Mouse (Mus musculus): ENCODE results near the gene Zfp282. TPM values are rescaled to one million over a fixed set of nuclear protein-coding genes. Genes with fewer than 3 reads are reported as not detected.
"Not testable (repeated sequence)": the region's sequence is repeated elsewhere in the genome, so short reads cannot be mapped to it uniquely, and the experiment has no call there.

The Zfp282 gene
- polyA plus RNA-seq, 1 experiment from 2014 or later = 14.6 TPM

GRCm38 (mm10) chr6:47857241-47857640, 19.8 kb upstream of the Zfp282 start:
- H3K9me3 ChIP-seq = no peaks in the 10 kb centered on the region
- H3K9ac ChIP-seq = no peak overlapping the region
- no peak for ATAC-seq (ENCODE audit: insufficient read depth, low FRiP score, low read depth)
- no peaks in the 10 kb centered on the region for H3K27me3 ChIP-seq (replicated peaks)
- no peaks in the 10 kb centered on the region for H3K4me1 ChIP-seq
- H3K27ac ChIP-seq = no peak overlapping the region
- H3K4me2 ChIP-seq = no peak overlapping the region
- peaks cover 7% of the 10 kb centered on the region; the same call in 1 of the 2 replicates for H3K36me3 ChIP-seq
- no peak overlapping the region for H3K4me3 ChIP-seq (replicated peaks)
- 87% methylated on average over 6 of the region's 6 CpGs for WGBS

DNA sequence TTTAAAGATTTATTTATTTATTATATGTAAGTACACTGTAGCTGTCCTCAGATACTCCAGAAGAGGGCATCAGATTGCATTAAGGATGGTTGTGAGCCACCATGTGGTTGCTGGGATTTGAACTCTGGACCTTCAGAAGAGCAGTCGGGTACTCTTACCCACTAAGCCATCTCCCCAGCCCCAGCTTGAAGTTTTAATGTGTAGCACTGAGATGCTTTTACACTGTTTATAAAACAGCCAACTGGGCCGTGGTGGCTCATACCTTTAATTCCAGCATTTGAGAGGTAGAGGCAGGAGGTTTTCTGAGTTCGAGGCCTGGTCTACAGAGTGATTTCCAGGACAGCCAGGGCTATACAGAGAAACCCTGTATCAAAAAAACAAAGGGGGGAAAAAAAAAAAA, 19.3 kb upstream of the Zfp282 start:
- H3K4me3 ChIP-seq (replicated peaks); H3K27me3 ChIP-seq (replicated peaks); H3K36me3 ChIP-seq; H3K4me1 ChIP-seq; H3K27ac ChIP-seq; H3K9me3 ChIP-seq; H3K9ac ChIP-seq; H3K4me2 ChIP-seq; ATAC-seq (ENCODE audit: insufficient read depth, low FRiP score, low read depth): not testable (repeated sequence)
- WGBS = 85% methylated on average over 3 of the region's 3 CpGs

DNA sequence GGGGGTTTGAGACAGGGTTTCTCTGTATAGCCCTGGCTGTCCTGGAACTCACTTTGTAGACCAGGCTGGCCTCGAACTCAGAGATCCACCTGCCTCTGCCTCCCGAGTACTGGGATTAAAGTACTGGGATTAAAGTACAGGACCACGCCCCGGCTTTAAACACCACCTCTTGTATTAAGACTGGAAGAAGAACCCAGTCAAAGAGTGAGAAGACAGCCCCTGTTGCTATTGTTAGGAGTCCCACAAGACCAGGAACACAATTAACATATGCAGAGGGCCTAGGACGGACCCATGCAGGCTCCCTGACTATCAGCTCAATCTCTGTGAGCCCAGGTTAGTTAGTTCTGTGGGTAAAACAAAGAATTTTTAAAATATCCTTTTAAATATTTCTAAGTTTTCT, 4.7 kb upstream of the Zfp282 start:
- peaks cover 6% of the 10 kb centered on the region; the same call in 1 of the 2 replicates for H3K36me3 ChIP-seq
- H3K4me3 ChIP-seq (replicated peaks) = no peak overlapping the region
- no peak for ATAC-seq (ENCODE audit: insufficient read depth, low FRiP score, low read depth)
- no peak overlapping the region for H3K9ac ChIP-seq
- no peak overlapping the region for H3K4me2 ChIP-seq
- H3K27ac ChIP-seq = no peak overlapping the region
- H3K27me3 ChIP-seq (replicated peaks) = no peaks in the 10 kb centered on the region
- no peaks in the 10 kb centered on the region for H3K4me1 ChIP-seq
- WGBS = 84% methylated on average over 5 of the region's 5 CpGs
- no peaks in the 10 kb centered on the region for H3K9me3 ChIP-seq

GRCm38 (mm10) chr6:47877461-47878132, 593 bp downstream of the Zfp282 start:
- ATAC-seq (ENCODE audit: insufficient read depth, low FRiP score, low read depth) = peak; percentile 96
- Histone ChIP-seq H3K9me3 (no peaks in the 10 kb centered on the region), H3K9ac (peak overlapping the region; percentile 96), H3K36me3 (peaks cover 21% of the 10 kb centered on the region), H3K27ac (peak overlapping the region; percentile 99), H3K4me2 (peak overlapping the region; percentile 78), H3K4me1 (peaks cover 18% of the 10 kb centered on the region), H3K27me3 (replicated peaks) (no peaks in the 10 kb centered on the region), H3K4me3 (replicated peaks) (peak overlapping the region; percentile 96)
- under 1% methylated on average over 61 of the region's 71 CpGs for WGBS

- no peak for ATAC-seq (ENCODE audit: insufficient read depth, low FRiP score, low read depth)
- no peaks in the 10 kb centered on the region for H3K9me3 ChIP-seq
- peaks cover 18% of the 10 kb centered on the region for H3K4me1 ChIP-seq
- under 1% methylated on average over 11 of the region's 11 CpGs for WGBS
- H3K4me3 ChIP-seq (replicated peaks) = peak overlapping the region; percentile 96
- peak overlapping the region; percentile 78 for H3K4me2 ChIP-seq
- H3K36me3 ChIP-seq = peaks cover 23% of the 10 kb centered on the region
- peak overlapping the region; percentile 99 for H3K27ac ChIP-seq
- H3K27me3 ChIP-seq (replicated peaks) = no peaks in the 10 kb centered on the region
- peak overlapping the region; percentile 96 for H3K9ac ChIP-seq
Measured at GRCm38 (mm10) chr6:47878133-47878514, 1.1 kb downstream of the Zfp282 start.

GRCm38 (mm10) chr6:47878593-47878992, 1.6 kb downstream of the Zfp282 start:
- H3K9ac ChIP-seq = peak overlapping the region; percentile 96; the same call in 1 of the 2 replicates
- H3K4me3 ChIP-seq (replicated peaks) = peak overlapping the region; percentile 96
- peaks cover 18% of the 10 kb centered on the region for H3K4me1 ChIP-seq
- H3K4me2 ChIP-seq = peak overlapping the region; percentile 78
- WGBS = 41% methylated on average over 3 of the region's 3 CpGs
- no peak for ATAC-seq (ENCODE audit: insufficient read depth, low FRiP score, low read depth)
- H3K27me3 ChIP-seq (replicated peaks) = no peaks in the 10 kb centered on the region
- no peaks in the 10 kb centered on the region for H3K9me3 ChIP-seq
- H3K27ac ChIP-seq = peak overlapping the region; percentile 99; the same call in 1 of the 2 replicates
- H3K36me3 ChIP-seq = peaks cover 26% of the 10 kb centered on the region

GRCm38 (mm10) chr6:47879049-47879716, 2.2 kb downstream of the Zfp282 start:
- Histone ChIP-seq H3K9me3 (no peaks in the 10 kb centered on the region), H3K9ac (no peak overlapping the region), H3K27ac (no peak overlapping the region), H3K36me3 (peaks cover 29% of the 10 kb centered on the region), H3K4me1 (peaks cover 18% of the 10 kb centered on the region), H3K4me2 (peak overlapping the region; percentile 78), H3K4me3 (replicated peaks) (peak overlapping the region; percentile 96), H3K27me3 (replicated peaks) (no peaks in the 10 kb centered on the region)
- no peak for ATAC-seq (ENCODE audit: insufficient read depth, low FRiP score, low read depth)
- 50% methylated on average over 4 of the region's 4 CpGs for WGBS

- Histone ChIP-seq H3K4me3 (replicated peaks) (no peak overlapping the region), H3K9me3 (no peaks in the 10 kb centered on the region), H3K4me1 (peaks cover 18% of the 10 kb centered on the region), H3K9ac (no peak overlapping the region), H3K36me3 (peaks cover 38% of the 10 kb centered on the region), H3K27ac (no peak overlapping the region), H3K27me3 (replicated peaks) (no peaks in the 10 kb centered on the region), H3K4me2 (no peak overlapping the region)
- ATAC-seq (ENCODE audit: insufficient read depth, low FRiP score, low read depth) = no peak
- WGBS = 90% methylated on average over 10 of the region's 10 CpGs
Measured at GRCm38 (mm10) chr6:47880166-47880565, 3.2 kb downstream of the Zfp282 start.

- H3K4me1 ChIP-seq = no peaks in the 10 kb centered on the region
- H3K27ac ChIP-seq = peak overlapping the region; percentile 6; the same call in 1 of the 2 replicates
- no peak overlapping the region for H3K4me2 ChIP-seq
- ATAC-seq (ENCODE audit: insufficient read depth, low FRiP score, low read depth) = no peak
- H3K9ac ChIP-seq = no peak overlapping the region
- no peak overlapping the region for H3K4me3 ChIP-seq (replicated peaks)
- no peaks in the 10 kb centered on the region for H3K9me3 ChIP-seq
- WGBS = 80% methylated on average over 8 of the region's 8 CpGs
- no peaks in the 10 kb centered on the region for H3K27me3 ChIP-seq (replicated peaks)
- H3K36me3 ChIP-seq = peaks cover 59% of the 10 kb centered on the region
Measured at GRCm38 (mm10) chr6:47888812-47889383, 11.9 kb downstream of the Zfp282 start.

GRCm38 (mm10) chr6:47899416-47899815, 22.4 kb downstream of the Zfp282 start:
- Histone ChIP-seq H3K9ac (no peak overlapping the region), H3K36me3 (peaks cover 29% of the 10 kb centered on the region), H3K9me3 (no peaks in the 10 kb centered on the region), H3K4me2 (no peak overlapping the region), H3K27me3 (replicated peaks) (no peaks in the 10 kb centered on the region), H3K4me1 (no peaks in the 10 kb centered on the region), H3K4me3 (replicated peaks) (no peak overlapping the region), H3K27ac (no peak overlapping the region)
- WGBS = 85% methylated on average over 6 of the region's 6 CpGs
- ATAC-seq (ENCODE audit: insufficient read depth, low FRiP score, low read depth) = no peak

GRCm38 (mm10) chr6:47903587-47903986, 26.6 kb downstream of the Zfp282 start:
- Histone ChIP-seq H3K9ac (no peak overlapping the region), H3K4me3 (replicated peaks) (no peak overlapping the region), H3K36me3 (peaks cover 48% of the 10 kb centered on the region), H3K4me1 (no peaks in the 10 kb centered on the region), H3K9me3 (no peaks in the 10 kb centered on the region), H3K27ac (no peak overlapping the region), H3K4me2 (no peak overlapping the region), H3K27me3 (replicated peaks) (no peaks in the 10 kb centered on the region)
- 89% methylated on average over 4 of the region's 4 CpGs for WGBS
- ATAC-seq (ENCODE audit: insufficient read depth, low FRiP score, low read depth) = no peak

- no peak overlapping the region for H3K4me2 ChIP-seq
- H3K9ac ChIP-seq = no peak overlapping the region
- H3K4me1 ChIP-seq = no peaks in the 10 kb centered on the region
- no peaks in the 10 kb centered on the region for H3K27me3 ChIP-seq (replicated peaks)
- 73% methylated on average over 19 of the region's 19 CpGs for WGBS
- no peak overlapping the region for H3K27ac ChIP-seq
- no peaks in the 10 kb centered on the region for H3K9me3 ChIP-seq
- peaks cover 45% of the 10 kb centered on the region for H3K36me3 ChIP-seq
- no peak overlapping the region for H3K4me3 ChIP-seq (replicated peaks)
- ATAC-seq (ENCODE audit: insufficient read depth, low FRiP score, low read depth) = no peak
Measured at GRCm38 (mm10) chr6:47904361-47904760, 27.4 kb downstream of the Zfp282 start.

All from stomach, embryonic 15.5 days (tissue).